Mouse (Mus musculus) olfactory bulb, adult 2 months (tissue): Measurements from ENCODE around the gene Slc1a1.

Experiments used
- CTCF ChIP-seq: fragments of 200-500 bp; IDR thresholded peaks from 2 replicates; pipeline ENCODE4 v1.5.1; 2012; ENCODE audit warnings: low read depth, mild to moderate bottlenecking, low read length, moderate library complexity; ENCODE audit not compliant: insufficient read depth
- POLR2A ChIP-seq: fragments of 200-500 bp; IDR thresholded peaks from 2 replicates; pipeline ENCODE4 v1.6.1; 2012; ENCODE audit warnings: mild to moderate bottlenecking, low read depth, low read length, moderate library complexity; ENCODE audit not compliant: insufficient read depth

DNA sequence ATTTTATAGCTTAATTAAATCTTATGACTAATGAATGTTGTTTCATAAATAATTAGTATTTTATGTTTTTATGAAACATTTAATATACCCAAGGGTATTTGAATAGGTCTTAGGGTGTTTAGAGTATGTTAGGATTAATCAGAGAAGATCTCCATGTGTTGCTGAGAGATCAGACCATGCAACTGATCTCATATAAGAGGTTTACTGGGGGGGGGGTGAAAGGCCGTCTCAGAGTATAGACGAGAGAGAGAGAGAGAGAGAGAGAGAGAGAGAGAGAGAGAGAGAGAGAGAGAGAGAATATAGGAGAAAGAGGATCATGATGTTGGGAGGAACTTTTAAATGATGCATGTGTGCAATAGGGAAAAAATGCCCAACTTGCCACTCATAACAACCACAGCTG is 35.5 kb downstream of the Slc1a1 start:
- TF ChIP-seq CTCF (no peak), POLR2A (no peak)
